Mouse (Mus musculus) forebrain, embryonic 15.5 days (tissue): ENCODE data around the gene Cdk14. TPM values are rescaled to one million over a fixed set of nuclear protein-coding genes. Genes with fewer than 3 reads are reported as not detected.
A peak's percentile ranks its signal among the peaks of the same experiment; 100 is the strongest.

Experiments used
- ATAC-seq: fragments of 200-750 bp; cut with Nextera tagmentation; replicated peaks from 2 replicates; pipeline ENCODE4 v1.8.0; 2017; ENCODE audit warnings: mild to moderate bottlenecking, moderate TSS enrichment, moderate library complexity
- H3K27ac ChIP-seq: fragments of 300-500 bp; sonication (generic); replicated peaks from 2 replicates; pipeline ENCODE4 v1.5.1; 2015; ENCODE audit warnings: mild to moderate bottlenecking, inconsistent platforms
- H3K27me3 ChIP-seq: fragments of 300-500 bp; sonication (generic); 2 replicates; pipeline ENCODE4 v1.6.1; 2015; ENCODE audit warnings: inconsistent platforms
- H3K36me3 ChIP-seq: fragments of 300-500 bp; sonication (generic); 2 replicates; pipeline ENCODE4 v1.6.1; 2015; ENCODE audit warnings: mild to moderate bottlenecking, inconsistent platforms
- H3K4me1 ChIP-seq: fragments of 300-500 bp; sonication (generic); 2 replicates; pipeline ENCODE4 v1.6.1; 2015; ENCODE audit warnings: inconsistent platforms
- H3K4me2 ChIP-seq: fragments of 300-500 bp; sonication (generic); replicated peaks from 2 replicates; pipeline ENCODE4 v1.6.1; 2015; ENCODE audit warnings: mild to moderate bottlenecking, inconsistent platforms
- H3K4me3 ChIP-seq: fragments of 300-500 bp; sonication (generic); 2 replicates; pipeline ENCODE4 v1.5.1; 2015; ENCODE audit warnings: mild to moderate bottlenecking, inconsistent platforms
- H3K9ac ChIP-seq: fragments of 300-500 bp; sonication (generic); replicated peaks from 2 replicates; pipeline ENCODE4 v1.6.1; 2015; ENCODE audit warnings: mild to moderate bottlenecking, inconsistent platforms
- H3K9me3 ChIP-seq: fragments of 300-500 bp; sonication (generic); 2 replicates; pipeline ENCODE4 v1.6.1; 2016; ENCODE audit warnings: inconsistent platforms
- WGBS: fragments of 180-500 bp; shearing (Covaris S2); methylation state at CpG from one replicate; pipeline ENCODE4 v1.1.7; 2015; ENCODE audit warnings: mixed read lengths; 5-methylcytosine and 5-hydroxymethylcytosine counted together
- polyA plus RNA-seq: library from polyadenylated mRNA; unstranded; fragments of >200 nt; fragmentation: Nextera tagmentation; extraction: Ambion mirVana; gene quantifications from 2 replicates; pipeline ENCODE4 v1.2.1, GENCODE M21; 2015

Cdk14 gene
- polyA plus RNA-seq, 1 experiment from 2014 or later = 34.4 TPM

GRCm38 (mm10) chr5:4866945-4867344 is 553.2 kb downstream of the Cdk14 start:
- H3K4me2 ChIP-seq = no peak overlapping the region
- peaks cover 52% of the 10 kb centered on the region for H3K4me1 ChIP-seq
- WGBS = 51% methylated on average over 8 of the region's 8 CpGs
- ATAC-seq = no peak
- H3K9ac ChIP-seq = no peak overlapping the region
- H3K27ac ChIP-seq = no peak overlapping the region
- no peaks in the 10 kb centered on the region for H3K36me3 ChIP-seq
- no peak overlapping the region for H3K4me3 ChIP-seq
- H3K9me3 ChIP-seq = no peaks in the 10 kb centered on the region
- no peaks in the 10 kb centered on the region for H3K27me3 ChIP-seq

- H3K4me1 ChIP-seq = peaks cover 60% of the 10 kb centered on the region
- no peak overlapping the region for H3K9ac ChIP-seq
- H3K9me3 ChIP-seq = no peaks in the 10 kb centered on the region
- no peak overlapping the region for H3K4me2 ChIP-seq
- no peak for ATAC-seq
- H3K27ac ChIP-seq = no peak overlapping the region
- no peak overlapping the region for H3K4me3 ChIP-seq
- H3K27me3 ChIP-seq = no peaks in the 10 kb centered on the region
- WGBS = 13% methylated on average over 1 of the region's 1 CpGs
- H3K36me3 ChIP-seq = no peaks in the 10 kb centered on the region
Observed at GRCm38 (mm10) chr5:4866099-4866498, 554.0 kb downstream of the Cdk14 start.

GRCm38 (mm10) chr5:4861592-4861991 is 558.5 kb downstream of the Cdk14 start:
- WGBS = 51% methylated on average over 9 of the region's 9 CpGs
- H3K9ac ChIP-seq = no peak overlapping the region
- H3K4me2 ChIP-seq = no peak overlapping the region
- ATAC-seq = peak; percentile 39
- no peak overlapping the region for H3K4me3 ChIP-seq
- H3K36me3 ChIP-seq = no peaks in the 10 kb centered on the region
- no peaks in the 10 kb centered on the region for H3K9me3 ChIP-seq
- H3K27me3 ChIP-seq = no peaks in the 10 kb centered on the region
- peaks cover 53% of the 10 kb centered on the region for H3K4me1 ChIP-seq
- peak overlapping the region; percentile 87 for H3K27ac ChIP-seq

- Histone ChIP-seq H3K4me2 (no peak overlapping the region), H3K9me3 (no peaks in the 10 kb centered on the region), H3K4me1 (peaks cover 53% of the 10 kb centered on the region), H3K27ac (peak overlapping the region; percentile 87), H3K4me3 (no peak overlapping the region), H3K27me3 (no peaks in the 10 kb centered on the region), H3K9ac (no peak overlapping the region), H3K36me3 (no peaks in the 10 kb centered on the region)
- ATAC-seq = peak; percentile 24
- 48% methylated on average over 2 of the region's 2 CpGs for WGBS
Observed at GRCm38 (mm10) chr5:4861141-4861540, 559.0 kb downstream of the Cdk14 start.

DNA sequence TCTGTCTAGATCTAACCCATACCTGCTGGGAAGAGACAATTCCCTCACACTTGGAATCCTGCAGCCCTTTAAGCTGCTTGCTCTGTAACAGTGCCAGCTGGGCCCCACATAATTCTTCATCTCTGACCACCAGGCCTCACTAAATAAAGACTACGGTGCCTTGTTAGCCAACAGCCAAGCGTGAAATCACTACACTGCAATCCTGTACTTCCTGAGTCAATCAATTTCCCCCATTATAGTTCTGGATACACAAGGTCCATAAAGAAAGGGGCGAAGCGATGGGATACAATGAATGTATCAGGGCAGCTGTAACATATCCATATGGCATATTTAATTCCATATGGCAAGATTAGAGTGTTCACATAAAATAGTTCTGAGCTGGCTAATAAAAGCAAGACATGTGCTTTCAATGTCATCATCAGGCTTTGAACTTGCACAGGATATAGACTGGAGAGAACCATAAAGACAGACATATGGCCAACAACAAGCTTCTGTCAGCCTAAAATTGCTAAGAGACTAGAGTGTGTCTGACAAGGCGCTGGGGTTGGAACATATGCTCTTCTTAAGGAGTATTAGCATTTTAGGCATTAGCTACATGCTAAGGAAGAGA is 562.0 kb downstream of the Cdk14 start:
- Histone ChIP-seq H3K4me3 (no peak overlapping the region), H3K9me3 (no peaks in the 10 kb centered on the region), H3K27me3 (no peaks in the 10 kb centered on the region), H3K9ac (no peak overlapping the region), H3K27ac (peak overlapping the region; percentile 78), H3K36me3 (no peaks in the 10 kb centered on the region), H3K4me1 (peaks cover 46% of the 10 kb centered on the region), H3K4me2 (no peak overlapping the region)
- 28% methylated on average over 5 of the region's 5 CpGs for WGBS
- peak; percentile 89 for ATAC-seq

GRCm38 (mm10) chr5:4853503-4853902 is 566.6 kb downstream of the Cdk14 start:
- Histone ChIP-seq H3K9me3 (no peaks in the 10 kb centered on the region), H3K27ac (no peak overlapping the region), H3K4me3 (no peak overlapping the region), H3K4me1 (peaks cover 27% of the 10 kb centered on the region), H3K4me2 (no peak overlapping the region), H3K9ac (no peak overlapping the region), H3K27me3 (no peaks in the 10 kb centered on the region), H3K36me3 (no peaks in the 10 kb centered on the region)
- 92% methylated on average over 2 of the region's 2 CpGs for WGBS
- ATAC-seq = no peak

- ATAC-seq = no peak
- no peak overlapping the region for H3K4me3 ChIP-seq
- peaks cover 21% of the 10 kb centered on the region for H3K4me1 ChIP-seq
- H3K27ac ChIP-seq = peak overlapping the region; percentile 44
- WGBS = 81% methylated on average over 6 of the region's 6 CpGs
- H3K36me3 ChIP-seq = no peaks in the 10 kb centered on the region
- H3K4me2 ChIP-seq = no peak overlapping the region
- no peaks in the 10 kb centered on the region for H3K9me3 ChIP-seq
- H3K9ac ChIP-seq = no peak overlapping the region
- no peaks in the 10 kb centered on the region for H3K27me3 ChIP-seq
Observed at GRCm38 (mm10) chr5:4852711-4853320, 567.3 kb downstream of the Cdk14 start.

DNA sequence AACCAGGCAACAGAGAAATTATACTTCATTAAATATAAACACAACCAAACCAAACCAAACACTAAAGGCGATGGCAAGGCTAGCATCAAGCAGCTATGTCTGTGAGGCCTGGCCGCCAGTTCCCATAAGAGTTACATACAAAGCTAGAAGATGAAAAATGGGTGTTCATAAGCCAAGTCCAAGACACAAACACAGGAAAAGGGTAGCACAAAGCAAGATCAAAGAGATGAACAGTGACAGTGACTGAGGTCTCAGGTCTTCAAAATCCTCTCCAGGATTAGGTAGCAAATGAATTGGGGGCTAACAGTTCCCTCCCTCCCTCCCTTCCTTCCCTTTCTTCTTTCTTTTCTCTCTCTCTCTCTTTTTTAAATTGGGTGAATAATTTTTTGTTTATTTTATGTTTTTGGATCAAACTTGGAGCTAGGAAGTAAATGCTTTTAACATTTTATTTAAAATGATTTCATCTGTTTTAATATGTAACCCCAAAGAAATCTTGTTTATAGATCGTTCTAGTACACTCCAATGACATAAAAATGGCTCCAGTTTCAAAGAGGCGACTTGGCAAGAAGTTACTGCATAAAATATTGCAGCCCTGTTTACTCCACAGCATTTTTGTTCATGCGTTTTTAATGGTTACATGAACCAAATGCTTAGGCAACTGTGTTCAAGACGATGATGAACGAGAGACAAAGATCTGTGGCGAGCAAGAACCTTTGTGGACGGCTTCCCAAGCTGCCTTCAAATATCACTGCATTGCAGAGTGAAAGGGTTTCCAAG is 568.0 kb downstream of the Cdk14 start:
- H3K4me3 ChIP-seq = no peak overlapping the region
- H3K27me3 ChIP-seq = no peaks in the 10 kb centered on the region
- peak overlapping the region; percentile 87 for H3K27ac ChIP-seq
- WGBS = 70% methylated on average over 9 of the region's 9 CpGs
- ATAC-seq = peak; percentile 33; the same call in 1 of the 2 replicates
- H3K9me3 ChIP-seq = no peaks in the 10 kb centered on the region
- H3K4me2 ChIP-seq = no peak overlapping the region
- no peaks in the 10 kb centered on the region for H3K36me3 ChIP-seq
- H3K4me1 ChIP-seq = peaks cover 20% of the 10 kb centered on the region
- H3K9ac ChIP-seq = no peak overlapping the region

DNA sequence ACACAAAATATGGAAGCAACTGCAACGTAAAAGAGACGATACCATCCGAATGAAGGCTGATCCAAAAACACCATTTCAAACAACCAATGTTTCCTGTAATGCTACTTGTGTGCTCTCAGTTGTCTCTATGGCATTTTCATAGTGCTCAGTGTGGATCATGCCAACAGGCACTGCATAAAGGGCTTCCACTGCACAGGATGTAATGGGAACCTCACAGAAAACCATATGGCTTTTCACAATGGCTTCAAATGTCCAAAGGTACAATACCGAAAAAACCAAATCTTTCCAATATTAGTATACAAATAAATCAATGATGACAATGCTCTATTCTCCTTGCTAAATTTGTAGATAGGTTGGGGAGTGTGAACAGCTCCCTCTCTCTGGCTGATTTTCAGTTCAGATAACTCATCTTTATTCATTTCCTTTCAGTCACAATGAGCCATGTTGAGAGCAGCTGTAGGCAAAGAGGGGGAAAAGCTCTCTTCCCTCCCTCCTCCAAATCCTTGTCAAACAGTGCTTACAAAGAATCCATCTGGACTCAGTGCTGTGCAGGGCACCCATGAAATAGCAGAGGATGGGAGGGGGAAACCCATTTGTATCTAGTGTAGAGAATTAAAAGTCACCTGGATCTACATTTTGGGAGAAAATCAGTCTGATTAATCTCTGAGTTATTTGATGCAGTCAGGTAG is 568.7 kb downstream of the Cdk14 start:
- H3K9ac ChIP-seq = no peak overlapping the region

DNA sequence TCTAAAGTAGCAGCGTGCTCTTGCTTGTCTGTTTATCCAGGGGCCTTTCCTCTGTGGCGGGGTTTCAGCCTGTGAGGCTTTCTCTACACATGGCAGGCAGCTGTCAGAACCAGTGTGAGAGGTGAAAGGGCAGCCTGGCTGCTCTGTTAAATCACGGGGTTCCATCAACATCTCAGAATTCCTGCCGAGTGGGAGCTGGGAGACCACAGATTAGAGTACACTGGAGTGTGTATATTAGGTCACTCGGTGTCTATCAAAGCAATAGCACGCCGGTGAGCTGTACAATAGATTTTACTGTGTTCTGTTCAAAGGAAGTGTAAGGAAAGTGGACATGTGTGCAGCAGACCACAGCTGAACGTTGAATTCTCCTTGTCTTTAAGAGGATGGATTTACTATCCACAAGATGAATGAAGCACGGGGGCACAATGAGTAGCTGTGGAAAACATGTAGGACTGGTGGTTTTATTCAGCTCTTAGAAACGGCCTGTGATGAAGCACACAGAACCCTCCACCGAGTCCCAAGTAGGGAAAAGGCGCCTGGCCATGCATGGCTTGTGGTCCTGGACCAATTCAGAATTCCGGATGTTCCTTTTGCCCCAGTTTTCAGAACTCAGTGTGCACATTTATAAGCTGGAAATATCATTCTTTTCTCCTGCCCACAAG is 585.2 kb downstream of the Cdk14 start:
- Histone ChIP-seq H3K9ac (no peak overlapping the region), H3K9me3 (no peaks in the 10 kb centered on the region), H3K27ac (peak overlapping the region; percentile 12; the same call in 1 of the 2 replicates), H3K27me3 (no peaks in the 10 kb centered on the region), H3K36me3 (no peaks in the 10 kb centered on the region), H3K4me3 (no peak overlapping the region), H3K4me2 (no peak overlapping the region), H3K4me1 (peaks cover 19% of the 10 kb centered on the region)
- peak; percentile 69 for ATAC-seq
- WGBS = 18% methylated on average over 13 of the region's 13 CpGs

More for the DNA sequence above, 568.7 kb downstream of the Cdk14 start:
- ATAC-seq = peak; percentile 98
- 72% methylated on average over 4 of the region's 4 CpGs for WGBS
- H3K27me3 ChIP-seq = no peaks in the 10 kb centered on the region
- H3K4me2 ChIP-seq = no peak overlapping the region
- H3K36me3 ChIP-seq = no peaks in the 10 kb centered on the region
- no peak overlapping the region for H3K4me3 ChIP-seq
- peak overlapping the region; percentile 87 for H3K27ac ChIP-seq
- H3K9me3 ChIP-seq = no peaks in the 10 kb centered on the region
- H3K4me1 ChIP-seq = peaks cover 20% of the 10 kb centered on the region

GRCm38 (mm10) chr5:4833940-4834339 is 586.2 kb downstream of the Cdk14 start:
- Histone ChIP-seq H3K4me3 (no peak overlapping the region), H3K4me1 (peaks cover 19% of the 10 kb centered on the region), H3K27me3 (no peaks in the 10 kb centered on the region), H3K9ac (no peak overlapping the region), H3K9me3 (no peaks in the 10 kb centered on the region), H3K36me3 (no peaks in the 10 kb centered on the region), H3K4me2 (no peak overlapping the region), H3K27ac (no peak overlapping the region)
- no peak for ATAC-seq
- WGBS = 24% methylated on average over 11 of the region's 11 CpGs
